Mouse (Mus musculus) liver, postnatal 0 days (tissue): ENCODE data around the gene Trim31. TPM values are rescaled to one million over a fixed set of nuclear protein-coding genes. Genes with fewer than 3 reads are reported as not detected.
A peak's percentile ranks its signal among the peaks of the same experiment; 100 is the strongest.

Source experiments
- ATAC-seq: fragments of 200-750 bp; cut with Nextera tagmentation; 2 replicates; pipeline ENCODE4 v1.8.0; 2017; ENCODE audit warnings: mild to moderate bottlenecking, moderate library complexity
- DNase-seq: peaks from one replicate; pipeline ENCODE4 v3.0.0-alpha.2; 2016
- H3K27ac ChIP-seq: fragments of 300-500 bp; sonication (generic); 2 replicates; pipeline ENCODE4 v1.5.1; 2014; ENCODE audit warnings: antibody characterized with exemption, moderate library complexity, mild to moderate bottlenecking, low read depth
- H3K27me3 ChIP-seq: fragments of 300-500 bp; sonication (generic); 2 replicates; pipeline ENCODE4 v1.6.1; 2014; ENCODE audit warnings: low read length, control low read depth, mixed read lengths; ENCODE audit not compliant: insufficient read depth
- H3K36me3 ChIP-seq: fragments of 300-500 bp; sonication (generic); replicated peaks from 2 replicates; pipeline ENCODE4 v1.6.1; 2014; ENCODE audit warnings: mild to moderate bottlenecking, control low read depth, low read length, moderate library complexity, mixed read lengths; ENCODE audit not compliant: insufficient read depth
- H3K4me1 ChIP-seq: fragments of 300-500 bp; sonication (generic); 2 replicates; pipeline ENCODE4 v1.6.1; 2014; ENCODE audit warnings: antibody characterized with exemption, mild to moderate bottlenecking, control low read depth; ENCODE audit not compliant: insufficient read depth
- H3K4me2 ChIP-seq: fragments of 300-500 bp; sonication (generic); 2 replicates; pipeline ENCODE4 v1.6.1; 2014; ENCODE audit warnings: low read depth, mild to moderate bottlenecking, low read length, moderate library complexity, mixed read lengths
- H3K4me3 ChIP-seq: fragments of 300-500 bp; sonication (generic); 2 replicates; pipeline ENCODE4 v1.5.1; 2014; ENCODE audit warnings: low read depth, low read length
- H3K9ac ChIP-seq: fragments of 300-500 bp; sonication (generic); replicated peaks from 2 replicates; pipeline ENCODE4 v1.6.1; 2014; ENCODE audit warnings: mild to moderate bottlenecking, moderate library complexity
- H3K9me3 ChIP-seq: fragments of 300-500 bp; sonication (generic); 2 replicates; pipeline ENCODE4 v1.6.1; 2016; ENCODE audit warnings: mild to moderate bottlenecking, control low read depth, low read length, mixed read lengths
- CTCF ChIP-seq: sonication (generic); IDR thresholded peaks from 2 replicates; pipeline ENCODE4 v1.5.1; 2016; ENCODE audit warnings: antibody characterized with exemption, low read depth
- EP300 ChIP-seq: IDR thresholded peaks from 2 replicates; pipeline ENCODE4 v1.6.1; 2016; ENCODE audit warnings: antibody characterized with exemption, low read depth, mild to moderate bottlenecking
- WGBS: fragments of 180-500 bp; shearing (Covaris S2); extraction: QIAGEN DNeasy Blood & Tissue Kit; methylation state at CpG from one replicate; pipeline ENCODE4 v1.1.7; 2014; ENCODE audit not compliant: insufficient replicate concordance; 5-methylcytosine and 5-hydroxymethylcytosine counted together
- polyA plus RNA-seq: library from polyadenylated mRNA; unstranded; fragments of >200 nt; fragmentation: Nextera tagmentation; extraction: Ambion mirVana; gene quantifications from 2 replicates; pipeline ENCODE4 v1.2.1, GENCODE M21; 2015

The Trim31 gene
- polyA plus RNA-seq, 1 experiment from 2014 or later: not detected

- TF ChIP-seq CTCF (no peak), EP300 (no peak)
- H3K27ac ChIP-seq: no peak overlapping the region
- H3K36me3 ChIP-seq: peaks cover 45% of the 10 kb centered on the region
- no peaks in the 10 kb centered on the region for H3K27me3 ChIP-seq
- 85% methylated on average over 4 of the region's 4 CpGs for WGBS
- no peak for ATAC-seq
- H3K4me1 ChIP-seq: peaks cover 3% of the 10 kb centered on the region; the same call in 1 of the 2 replicates
- H3K9ac ChIP-seq: no peak overlapping the region
- H3K4me2 ChIP-seq: no peak overlapping the region
- H3K4me3 ChIP-seq: no peak overlapping the region
- no peak for DNase-seq
- no peaks in the 10 kb centered on the region for H3K9me3 ChIP-seq
Measured at GRCm38 (mm10) chr17:36856236-36856635, 41.7 kb upstream of the Trim31 start.

- no peak for TF ChIP-seq EP300
- no peaks in the 10 kb centered on the region for H3K27me3 ChIP-seq
- WGBS: 65% methylated on average over 3 of the region's 3 CpGs
- no peak overlapping the region for H3K9ac ChIP-seq
- H3K4me2 ChIP-seq: no peak overlapping the region
- no peaks in the 10 kb centered on the region for H3K4me1 ChIP-seq
- DNase-seq (no peak), ATAC-seq (no peak)
- no peak overlapping the region for H3K4me3 ChIP-seq
- peaks cover 33% of the 10 kb centered on the region for H3K36me3 ChIP-seq
- no peak overlapping the region for H3K27ac ChIP-seq
- H3K9me3 ChIP-seq: no peaks in the 10 kb centered on the region
Measured at GRCm38 (mm10) chr17:36858181-36858580, 39.7 kb upstream of the Trim31 start.

GRCm38 (mm10) chr17:36861680-36862079 is 36.2 kb upstream of the Trim31 start:
- Histone ChIP-seq H3K4me3 (no peak overlapping the region), H3K9me3 (no peaks in the 10 kb centered on the region), H3K36me3 (peaks cover 19% of the 10 kb centered on the region), H3K9ac (no peak overlapping the region), H3K27ac (no peak overlapping the region), H3K27me3 (peaks cover 14% of the 10 kb centered on the region; the same call in 1 of the 2 replicates), H3K4me1 (peaks cover 1% of the 10 kb centered on the region), H3K4me2 (no peak overlapping the region)
- WGBS: 23% methylated on average over 2 of the region's 2 CpGs
- DNase-seq: no peak
- TF ChIP-seq CTCF (no peak), EP300 (no peak)
- no peak for ATAC-seq

- H3K9me3 ChIP-seq: no peaks in the 10 kb centered on the region
- DNase-seq: peak; percentile 37
- H3K27ac ChIP-seq: no peak within 1 kb of the TSS
- H3K4me1 ChIP-seq: peaks cover 15% of the 10 kb centered on the region
- TF ChIP-seq EP300 (no peak), CTCF (no peak)
- peak within 1 kb of the TSS; percentile 71 for H3K4me2 ChIP-seq
- 13% methylated on average over 29 of the region's 29 CpGs for WGBS
- peaks cover 20% of the 10 kb centered on the region; the same call in 1 of the 2 replicates for H3K27me3 ChIP-seq
- ATAC-seq: 0 out of 2 replicates have a peak, but pooled peaks have one; percentile 0
- peak within 1 kb of the TSS; percentile 32 for H3K4me3 ChIP-seq
- H3K9ac ChIP-seq: peak within 1 kb of the TSS; percentile 27
- H3K36me3 ChIP-seq: 0 out of 2 replicates have a peak, but pooled peaks cover 5% of the 10 kb centered on the region
Measured at GRCm38 (mm10) chr17:36866719-36867527, 31.0 kb upstream of the Trim31 start, which contains the start of gene Trim15. Trim15 (minus strand) TSS chr17:36867210.

GRCm38 (mm10) chr17:36868836-36869235 is 29.1 kb upstream of the Trim31 start:
- no peak for ATAC-seq
- Histone ChIP-seq H3K27ac (peak overlapping the region; percentile 78), H3K9me3 (no peaks in the 10 kb centered on the region), H3K36me3 (peaks cover 16% of the 10 kb centered on the region; the same call in 1 of the 2 replicates), H3K4me1 (peaks cover 15% of the 10 kb centered on the region), H3K4me3 (no peak overlapping the region), H3K9ac (no peak overlapping the region), H3K4me2 (peak overlapping the region; percentile 49), H3K27me3 (peaks cover 20% of the 10 kb centered on the region; the same call in 1 of the 2 replicates)
- WGBS: 69% methylated on average over 2 of the region's 2 CpGs
- no peak for TF ChIP-seq EP300
- TF ChIP-seq CTCF: no peak
- DNase-seq: no peak

- Histone ChIP-seq H3K27me3 (peaks cover 20% of the 10 kb centered on the region; the same call in 1 of the 2 replicates), H3K4me2 (peak within 1 kb of the TSS; percentile 59), H3K4me3 (peak within 1 kb of the TSS; percentile 54), H3K36me3 (peaks cover 21% of the 10 kb centered on the region), H3K4me1 (peaks cover 15% of the 10 kb centered on the region), H3K27ac (peak within 1 kb of the TSS; percentile 91), H3K9me3 (no peaks in the 10 kb centered on the region), H3K9ac (peak within 1 kb of the TSS; percentile 73)
- peak; percentile 81 for DNase-seq
- 38% methylated on average over 4 of the region's 4 CpGs for WGBS
- TF ChIP-seq CTCF (no peak), EP300 (peak; percentile 100)
- peak; percentile 98 for ATAC-seq
Measured at GRCm38 (mm10) chr17:36869284-36869954, 28.5 kb upstream of the Trim31 start, which contains the start of gene Trim10. Trim10 (plus strand) TSS chr17:36869574.
